Comparison of ENCODE assay signal across 10 mouse cellular contexts in genomic region chr4:120813762-120814161, GRCm38 (mm10). TPM values are rescaled to one million over a fixed set of nuclear protein-coding genes. Genes with fewer than 3 reads are reported as not detected.
DNase-seq lines count a peak whose midpoint lies in the region; ATAC-seq and TF ChIP-seq lines count a peak whose summit lies in the region.
"Had no signal": no experiment of that assay in that cellular context is flagged by ENCODE, and none has a peak within 500 bp of the region (broad histone marks: within the 10 kb centered on the region; RNA-seq: fewer than 3 reads in every experiment).

No protein-coding gene starts in this region.

- peak overlapping the region; percentile 60; the same call in 1 of the 2 replicates for H3K4me3 ChIP-seq in kidney, adult 2 months (ENCODE audit: insufficient read depth, low read depth, low read length)
- peak overlapping the region; percentile 55 for H3K4me3 ChIP-seq in embryonic facial prominence, embryonic 13.5 days
- peak overlapping the region; percentile 65 for H3K4me3 ChIP-seq in intestine, embryonic 14.5 days (ENCODE audit: low read depth, low read length)
- H3K4me3 ChIP-seq in midbrain, embryonic 16.5 days (ENCODE audit: low read depth, low read length) = peak overlapping the region; percentile 68

- DNase-seq in kidney, adult 2 months = no peak
- no peak for DNase-seq in kidney, postnatal 4 days
- no peak for DNase-seq in intestine, embryonic 14.5 days (ENCODE audit: low spot score)
- no peak for DNase-seq in adrenal gland, adult 8-10 months
- no peak for DNase-seq in ovary, adult 18-20 months (ENCODE audit: low spot score)
- no peak for DNase-seq in gastrocnemius, adult 18-20 months (ENCODE audit: low spot score)
- DNase-seq: gastrocnemius, postnatal 36 days had no signal

- peaks cover 29% of the 10 kb centered on the region for H3K4me1 ChIP-seq in kidney, adult 2 months (ENCODE audit: control insufficient read depth, insufficient read depth, low read length)
- peaks cover 33% of the 10 kb centered on the region for H3K4me1 ChIP-seq in embryonic facial prominence, embryonic 13.5 days
- peaks cover 31% of the 10 kb centered on the region for H3K4me1 ChIP-seq in intestine, embryonic 14.5 days (replicated peaks; ENCODE audit: control insufficient read depth, insufficient read depth, low read length)
- peaks cover 37% of the 10 kb centered on the region for H3K4me1 ChIP-seq in midbrain, embryonic 16.5 days (ENCODE audit: control insufficient read depth, insufficient read depth, low read length)

- TF ChIP-seq POLR2A in kidney, adult 2 months (IDR thresholded peaks at IDR 0.05; ENCODE audit: low read depth, low read length) = no peak

- H3K9me3 ChIP-seq in embryonic facial prominence, embryonic 13.5 days = no peaks in the 10 kb centered on the region
- H3K9me3 ChIP-seq in intestine, embryonic 14.5 days (ENCODE audit: control insufficient read depth, low read length) = no peaks in the 10 kb centered on the region
- no peaks in the 10 kb centered on the region for H3K9me3 ChIP-seq in midbrain, embryonic 16.5 days (replicated peaks; ENCODE audit: control insufficient read depth, low read length, poor library complexity, severe bottlenecking)
- H3K9me3 ChIP-seq: megakaryocyte, embryonic 14.5 days had no signal

- peak overlapping the region; percentile 72 for H3K4me2 ChIP-seq in embryonic facial prominence, embryonic 13.5 days
- peak overlapping the region; percentile 86 for H3K4me2 ChIP-seq in intestine, embryonic 14.5 days (ENCODE audit: low read length)
- peak overlapping the region; percentile 86 for H3K4me2 ChIP-seq in midbrain, embryonic 16.5 days (ENCODE audit: low read length)

- H3K9ac ChIP-seq in embryonic facial prominence, embryonic 13.5 days = peak overlapping the region; percentile 70
- peak overlapping the region; percentile 58 for H3K9ac ChIP-seq in intestine, embryonic 14.5 days (ENCODE audit: low read length)
- peak overlapping the region; percentile 70 for H3K9ac ChIP-seq in midbrain, embryonic 16.5 days (ENCODE audit: low read depth, low read length)

- no peaks in the 10 kb centered on the region for H3K27me3 ChIP-seq in kidney, adult 2 months (replicated peaks; ENCODE audit: control insufficient read depth, insufficient read depth, low read length)
- no peaks in the 10 kb centered on the region for H3K27me3 ChIP-seq in embryonic facial prominence, embryonic 13.5 days
- no peaks in the 10 kb centered on the region for H3K27me3 ChIP-seq in intestine, embryonic 14.5 days (replicated peaks; ENCODE audit: control insufficient read depth, insufficient read depth, low read length)
- no peaks in the 10 kb centered on the region for H3K27me3 ChIP-seq in midbrain, embryonic 16.5 days (ENCODE audit: control insufficient read depth, insufficient read depth, low read depth, low read length)
- H3K27me3 ChIP-seq: megakaryocyte, embryonic 14.5 days had no signal

- no peaks in the 10 kb centered on the region; the same call in 1 of the 2 replicates for H3K36me3 ChIP-seq in kidney, adult 2 months (ENCODE audit: control insufficient read depth, insufficient read depth, low read length)
- H3K36me3 ChIP-seq in embryonic facial prominence, embryonic 13.5 days = no peaks in the 10 kb centered on the region
- no peaks in the 10 kb centered on the region for H3K36me3 ChIP-seq in intestine, embryonic 14.5 days (ENCODE audit: control insufficient read depth, insufficient read depth, low read length)
- no peaks in the 10 kb centered on the region for H3K36me3 ChIP-seq in midbrain, embryonic 16.5 days (ENCODE audit: control insufficient read depth, insufficient read depth, low read length)

- no peak for TF ChIP-seq CTCF in kidney, adult 2 months (conservative IDR thresholded peaks at IDR 0.05; ENCODE audit: insufficient read depth, insufficient read length, low read depth, low read length)

- WGBS in kidney, adult 2 months = 10% methylated on average over 1 of the region's 1 CpGs
- WGBS in embryonic facial prominence, embryonic 13.5 days = 37% methylated on average over 1 of the region's 1 CpGs
- WGBS in intestine, embryonic 14.5 days = 14% methylated on average over 1 of the region's 1 CpGs
- 16% methylated on average over 1 of the region's 1 CpGs for WGBS in midbrain, embryonic 16.5 days

- peak overlapping the region; percentile 99 for H3K27ac ChIP-seq in kidney, adult 2 months (ENCODE audit: insufficient read depth, low read depth, low read length)
- H3K27ac ChIP-seq in embryonic facial prominence, embryonic 13.5 days = peak overlapping the region; percentile 74; the same call in 1 of the 2 replicates
- H3K27ac ChIP-seq in intestine, embryonic 14.5 days (ENCODE audit: low read depth) = peak overlapping the region; percentile 39; the same call in 1 of the 2 replicates
- H3K27ac ChIP-seq in midbrain, embryonic 16.5 days (ENCODE audit: low read length) = no peak overlapping the region

- ATAC-seq in embryonic facial prominence, embryonic 13.5 days (ENCODE audit: insufficient number of reproducible peaks, insufficient read depth, low FRiP score, low TSS enrichment, low read depth) = no peak
- no peak for ATAC-seq in intestine, embryonic 14.5 days (replicated peaks; ENCODE audit: low FRiP score, low TSS enrichment, low read depth)
- no peak for ATAC-seq in midbrain, embryonic 16.5 days

RNA-seq across cellular contexts. Expression of gene Nfyc, which starts 17.6 kb away (rescaled TPM):
- polyA plus RNA-seq in kidney, adult 2 months (2012; rRNA removed) = 218 and 287 TPM in 2 replicates
- polyA plus RNA-seq in embryonic facial prominence, embryonic 13.5 days (2015; fragmentation: Nextera tagmentation; extraction: Ambion mirVana) = 99.4 and 106 TPM in 2 replicates
- polyA plus RNA-seq in intestine, embryonic 14.5 days (2014; fragmentation: Nextera tagmentation; extraction: Ambion mirVana) = 101 and 109 TPM in 2 replicates
- 74.4 and 75.3 TPM in 2 replicates for polyA plus RNA-seq in midbrain, embryonic 16.5 days (2015; fragmentation: Nextera tagmentation; extraction: Ambion mirVana)
- 10 to 100 TPM; 53.7 to 65.7 (median 59.4) TPM for total RNA-seq in adrenal gland, adult 8-10 months (2022)
- 10 to 100 TPM; 35.5 to 38.0 TPM for total RNA-seq in gastrocnemius, adult 18-20 months (2021)

RNA-seq across cellular contexts. Expression of gene Rims3, which starts 40.9 kb away (rescaled TPM):
- 0.27 and 0.39 TPM in 2 replicates for polyA plus RNA-seq in kidney, adult 2 months (2012; rRNA removed)
- 0.87 and 1.2 TPM in 2 replicates for polyA plus RNA-seq in embryonic facial prominence, embryonic 13.5 days (2015; fragmentation: Nextera tagmentation; extraction: Ambion mirVana)
- polyA plus RNA-seq in intestine, embryonic 14.5 days (2014; fragmentation: Nextera tagmentation; extraction: Ambion mirVana) = 2.2 and 2.5 TPM in 2 replicates
- polyA plus RNA-seq in midbrain, embryonic 16.5 days (2015; fragmentation: Nextera tagmentation; extraction: Ambion mirVana) = 30.6 and 35.4 TPM in 2 replicates
- 10 to 100 TPM; 10.5 to 20.5 (median 15.0) TPM for total RNA-seq in adrenal gland, adult 8-10 months (2022)
- total RNA-seq in gastrocnemius, adult 18-20 months (2021) = under 1 TPM in 1 of 2 experiments, not detected in 1; 0.05 TPM
